Mouse (Mus musculus) CH12.LX (cell line): Measurements from ENCODE around the gene Grip1.

Source experiments
- CTCF ChIP-seq, 2 experiments: IDR thresholded peaks in 1 of 2; conservative IDR thresholded peaks in 1 of 2; 2 replicates each; pipeline ENCODE4 v1.5.1; 2011 to 2012; ENCODE audit warnings: low read depth in 2 of 2, low read length in 2 of 2, improper control_type of control experiment in 1 of 2, inconsistent platforms in 1 of 2, mild to moderate bottlenecking in 1 of 2, moderate library complexity in 1 of 2
- HCFC1 ChIP-seq: IDR thresholded peaks from 2 replicates; pipeline ENCODE4 v1.6.1; 2012; ENCODE audit warnings: low read depth, mild to moderate bottlenecking, inconsistent platforms, low read length, improper control_type of control experiment
- IRF4 ChIP-seq: IDR thresholded peaks from 2 replicates; pipeline ENCODE4 v1.6.1; 2014; ENCODE audit warnings: low read depth, mild to moderate bottlenecking, inconsistent platforms, low read length, improper control_type of control experiment
- JUN ChIP-seq: IDR thresholded peaks from 2 replicates; pipeline ENCODE4 v1.6.1; 2011; ENCODE audit warnings: low read depth, mild to moderate bottlenecking, low read length, improper control_type of control experiment, moderate library complexity; ENCODE audit not compliant: insufficient read depth
- POLR2A ChIP-seq: IDR thresholded peaks from 2 replicates; pipeline ENCODE4 v1.6.1; 2011; ENCODE audit warnings: low read depth, mild to moderate bottlenecking, improper control_type of control experiment, low read length
- RCOR1 ChIP-seq: conservative IDR thresholded peaks from 2 replicates; pipeline ENCODE4 v1.6.1; 2012; ENCODE audit warnings: low read depth, mild to moderate bottlenecking, inconsistent platforms, low read length, improper control_type of control experiment
- TBP ChIP-seq: conservative IDR thresholded peaks from 2 replicates; pipeline ENCODE4 v1.6.1; 2011; ENCODE audit warnings: low read depth, low read length, improper control_type of control experiment
- ZC3H11A ChIP-seq: IDR thresholded peaks from 2 replicates; pipeline ENCODE4 v1.6.1; 2012; ENCODE audit warnings: low read depth, mild to moderate bottlenecking, inconsistent platforms, low read length, improper control_type of control experiment

GRCm38 (mm10) chr10:119980032-119980431 is 526.4 kb downstream of the Grip1 start:
- TF ChIP-seq IRF4: no peak
- TF ChIP-seq HCFC1: no peak
- no peak for TF ChIP-seq RCOR1
- no peak for TF ChIP-seq ZC3H11A
- no peak for TF ChIP-seq POLR2A
- TF ChIP-seq TBP: no peak
- TF ChIP-seq CTCF (conservative IDR thresholded peaks at IDR 0.05 in 1 of 2, IDR thresholded peaks at IDR 0.05 in 1 of 2; ENCODE audit: low read depth in 2 of 2, low read length in 2 of 2): no peak
- no peak for TF ChIP-seq JUN
